Mouse (Mus musculus) R1 (cell line): ENCODE measurements around the gene Zfp182.

ENCODE experiments used
- DNase-seq: peaks from one replicate; pipeline ENCODE4 v3.0.0-alpha.2; 2018; ENCODE audit warnings: low read depth, low spot score

Zfp182 gene

GRCm38 (mm10) chrX:21061866-21062543 lies at the start of gene Zfp182:
Zfp182 (minus strand) TSS chrX:21062316.
- peak; percentile 92 for DNase-seq

DNA sequence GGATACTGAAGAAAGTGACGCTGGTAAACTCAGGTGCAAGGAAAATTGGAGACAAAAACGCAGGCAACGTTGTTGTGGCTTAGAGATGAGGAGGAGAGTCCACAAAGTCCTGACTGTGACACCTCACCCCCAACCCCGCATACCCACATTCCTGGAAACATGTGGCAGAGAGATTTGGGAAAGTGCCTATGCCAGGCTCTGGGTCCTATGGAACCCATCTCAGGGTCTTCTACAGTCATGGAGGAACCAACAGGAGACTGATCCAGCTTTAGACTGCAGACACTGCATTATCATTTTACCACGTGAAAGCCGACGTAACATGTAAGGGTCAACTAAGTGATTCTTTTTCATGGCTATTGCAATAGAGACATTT lies 27.7 kb upstream of the Zfp182 start:
- no peak for DNase-seq

- peak; percentile 55 for DNase-seq
Observed at GRCm38 (mm10) chrX:21088983-21089866, 27.1 kb upstream of the Zfp182 start, which contains the start of gene Zfp300. Zfp300 (minus strand) TSS chrX:21089527.

- DNase-seq, result no peak
Observed at GRCm38 (mm10) chrX:21088645-21088982, 26.5 kb upstream of the Zfp182 start.

GRCm38 (mm10) chrX:21068106-21068505 lies 6.0 kb upstream of the Zfp182 start, which contains the start of gene Spaca5:
Spaca5 (plus strand) TSS chrX:21068406.
- DNase-seq, result no peak

DNA sequence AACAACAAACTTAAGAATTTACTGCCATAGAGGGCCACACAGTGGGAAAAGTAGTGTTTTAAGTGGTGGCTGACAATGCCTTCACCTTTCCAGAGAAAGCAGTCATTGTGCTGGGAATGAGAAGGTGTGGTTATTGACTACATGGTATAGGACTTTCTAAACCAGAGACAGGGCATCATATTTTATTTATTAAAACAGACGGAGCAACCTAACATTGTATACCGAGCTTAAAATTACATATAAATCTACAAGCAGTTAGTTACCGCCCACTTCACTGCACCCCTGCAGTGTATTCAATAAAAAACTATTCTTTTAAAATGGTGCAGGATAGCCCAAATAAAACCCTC lies 401 bp upstream of the Zfp182 start:
- DNase-seq, result no peak

DNA sequence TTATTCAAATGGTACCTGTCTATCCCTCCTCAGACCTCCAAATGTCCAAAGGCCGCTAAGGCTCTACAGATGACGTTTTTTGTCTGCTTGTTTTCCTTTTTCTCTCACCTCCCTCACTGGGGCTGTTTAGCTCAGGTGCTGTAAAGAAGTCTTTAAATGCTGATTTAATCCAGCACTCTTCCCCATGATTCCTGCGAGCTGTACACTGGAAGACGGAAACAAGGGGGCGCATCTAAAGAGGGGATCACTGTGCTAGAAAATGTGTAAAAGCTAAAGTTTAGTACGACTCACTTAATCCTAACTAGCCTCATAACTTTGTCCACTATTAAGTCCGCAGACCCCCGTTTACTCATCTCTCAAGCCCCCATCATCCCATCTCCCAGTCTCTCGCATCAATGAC lies 656 bp downstream of the Zfp182 start:
- DNase-seq, result peak; percentile 17

DNA sequence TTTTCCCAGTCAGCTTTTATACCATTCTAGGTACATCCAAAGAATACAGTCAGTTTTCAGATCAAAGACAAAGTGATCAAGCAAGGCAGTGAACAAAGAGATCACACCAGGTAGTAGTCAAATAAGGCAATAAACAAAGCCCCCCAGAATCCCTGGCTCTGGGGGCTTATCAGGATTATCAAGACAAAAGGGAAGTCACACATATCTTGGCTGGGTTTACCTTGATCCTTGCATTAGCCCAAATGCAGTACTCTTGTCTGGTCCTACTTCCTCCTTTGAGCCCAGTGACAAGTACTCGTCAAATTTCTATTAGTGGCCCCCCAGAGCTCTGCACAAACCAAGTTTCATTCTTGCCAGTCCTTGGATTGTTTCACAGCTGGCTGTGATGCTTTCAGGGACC lies 81.2 kb downstream of the Zfp182 start:
- no peak for DNase-seq
